Mouse (Mus musculus): Measurements from ENCODE around the gene Nr6a1.

The Nr6a1 gene

GRCm38 (mm10) chr2:38678947-38679346 lies 248.5 kb downstream of the Nr6a1 start:
- no peak for DNase-seq (ENCODE audit: low read depth)

- DNase-seq (ENCODE audit: low read depth): no peak
Measured at GRCm38 (mm10) chr2:38675366-38675969, 252.0 kb downstream of the Nr6a1 start.

Data from c-Kit-positive CD71-positive TER-119-negative erythroid progenitor cells, embryonic 14.5 days (primary cell).